Mouse (Mus musculus) liver, embryonic 14.5 days (tissue): ENCODE data around the gene Hmga1b.

Experiments
- CTCF ChIP-seq: IDR thresholded peaks from 2 replicates; pipeline ENCODE4 v1.5.1; 2016; ENCODE audit warnings: antibody characterized with exemption, low read depth, control low read depth
- EP300 ChIP-seq: IDR thresholded peaks from 2 replicates; pipeline ENCODE4 v1.6.1; 2016; ENCODE audit warnings: antibody characterized with exemption, low read depth

- TF ChIP-seq CTCF, result no peak
- TF ChIP-seq EP300, result no peak
These were observed 36.8 kb downstream of the Hmga1b start for GRCm38 (mm10) chr11:120799316-120799890.
